In the genomic region with DNA sequence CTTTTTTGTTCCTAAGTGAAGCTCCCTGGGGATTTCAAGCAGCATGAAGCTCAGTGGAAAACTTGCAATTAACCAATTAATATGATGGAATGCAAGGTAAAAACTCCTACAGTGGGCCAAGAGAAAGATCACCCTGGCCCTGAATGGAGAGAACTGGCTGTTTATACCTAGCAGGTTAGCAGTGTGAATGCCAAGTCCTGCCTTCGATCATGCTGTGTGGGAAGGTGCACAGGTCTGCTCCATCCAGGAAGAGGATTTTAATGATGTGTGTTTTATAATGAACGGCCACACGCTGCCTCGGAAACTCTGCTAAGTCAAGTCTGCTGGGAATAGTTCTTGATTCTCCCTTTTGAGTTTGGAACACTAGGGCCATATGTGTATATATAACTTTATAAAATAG, we compare ENCODE assay signal across 15 mouse cellular contexts.
"Had no signal": no experiment of that assay in that cellular context is flagged by ENCODE, and none has a peak within 500 bp of the region (broad histone marks: within the 10 kb centered on the region; RNA-seq: fewer than 3 reads in every experiment).

No protein-coding gene starts in this region.

- H3K4me1 ChIP-seq: limb, embryonic 13.5 days; midbrain, embryonic 12.5 days; neural tube, embryonic 13.5 days; stomach, embryonic 15.5 days had no signal

- H3K4me3 ChIP-seq: layer of hippocampus, adult 2 months; limb, embryonic 13.5 days; midbrain, embryonic 12.5 days; neural tube, embryonic 13.5 days; stomach, embryonic 15.5 days had no signal

- DNase-seq: kidney, postnatal 10 days; kidney, postnatal 4 days; left cerebral cortex, postnatal 4 days; lung, adult 18-20 months; retina, postnatal 1 day; right cerebral cortex, postnatal 4 days; spleen, adult 18-20 months; thymus, adult 2 months; thymus, postnatal 25 days had no signal

- H3K27me3 ChIP-seq: limb, embryonic 13.5 days; midbrain, embryonic 12.5 days; neural tube, embryonic 13.5 days; stomach, embryonic 15.5 days had no signal

- H3K27ac ChIP-seq: layer of hippocampus, adult 2 months; limb, embryonic 13.5 days; liver, embryonic 14.5 days; midbrain, embryonic 12.5 days; neural tube, embryonic 13.5 days; stomach, embryonic 15.5 days had no signal
